Mouse (Mus musculus): ENCODE data around the gene Gm49486. TPM values are rescaled to one million over a fixed set of nuclear protein-coding genes. Genes with fewer than 3 reads are reported as not detected.
A peak's percentile ranks its signal among the peaks of the same experiment; 100 is the strongest.

Gene Gm49486
- polyA plus RNA-seq, 1 experiment from 2014 or later: 1.0 TPM

DNA sequence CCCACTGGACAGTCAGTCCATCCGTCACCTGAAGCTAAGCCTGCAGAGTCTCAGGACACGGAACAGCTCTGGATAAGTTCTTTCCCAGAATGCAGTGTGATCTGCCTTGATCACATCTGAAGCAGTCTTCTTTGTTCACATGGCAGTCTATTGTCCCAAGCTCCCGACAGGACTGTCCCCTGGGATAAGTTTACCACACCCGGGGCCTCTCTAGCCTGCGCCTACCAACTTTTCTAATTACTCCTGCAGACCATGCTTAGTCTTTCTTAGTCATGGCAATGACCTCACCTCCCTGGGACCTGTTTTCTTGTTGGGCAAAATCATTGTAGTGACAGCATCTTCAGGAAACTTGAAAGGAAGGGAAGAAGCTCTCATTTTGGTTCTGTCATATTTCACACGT, 8.8 kb downstream of the Gm49486 start:
- H3K36me3 ChIP-seq: peaks cover 55% of the 10 kb centered on the region
- WGBS: 74% methylated on average over 6 of the region's 6 CpGs
- H3K4me3 ChIP-seq: no peak overlapping the region
- H3K27ac ChIP-seq (replicated peaks): no peak overlapping the region
- no peak for ATAC-seq (ENCODE audit: low FRiP score, low read depth)
- no peak overlapping the region for H3K4me2 ChIP-seq
- peaks cover 2% of the 10 kb centered on the region; the same call in 1 of the 2 replicates for H3K4me1 ChIP-seq (replicated peaks)
- no peaks in the 10 kb centered on the region for H3K9me3 ChIP-seq
- no peak overlapping the region for H3K9ac ChIP-seq
- no peaks in the 10 kb centered on the region for H3K27me3 ChIP-seq

DNA sequence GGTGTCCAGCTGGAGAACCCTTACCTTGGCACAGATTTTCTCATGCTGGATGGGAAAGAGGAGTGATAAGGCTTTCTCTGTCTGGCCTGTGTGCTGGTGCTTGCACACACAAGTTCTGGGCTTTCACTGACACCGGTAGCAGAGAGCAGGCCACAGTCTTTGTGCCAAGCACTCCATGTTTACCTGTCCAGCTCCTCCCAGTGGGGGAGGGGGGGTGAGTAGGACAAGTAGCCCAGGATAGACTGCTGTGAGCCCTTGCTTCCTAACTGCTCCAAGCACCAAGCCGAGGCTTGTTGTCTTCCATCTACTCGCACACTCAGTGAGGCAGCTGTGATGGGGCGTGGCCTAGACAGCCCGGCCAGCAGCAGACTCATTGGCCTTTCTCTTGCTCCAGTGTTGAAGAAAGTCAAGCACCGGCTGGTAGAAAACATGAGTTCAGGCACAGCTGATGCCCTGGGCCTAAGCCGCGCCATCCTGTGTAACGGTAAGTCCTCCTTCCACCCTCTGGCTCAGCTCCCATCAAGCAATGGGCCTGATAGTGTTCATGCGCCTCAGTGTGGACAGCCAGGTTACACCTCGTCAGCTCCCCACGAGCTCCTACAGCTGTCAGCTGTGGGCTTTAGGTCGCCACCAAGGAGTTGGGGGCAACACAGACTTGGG, 13.5 kb downstream of the Gm49486 start:
- Histone ChIP-seq H3K9me3 (no peaks in the 10 kb centered on the region), H3K27ac (replicated peaks) (peak overlapping the region; percentile 52; the same call in 1 of the 2 replicates), H3K4me1 (replicated peaks) (peaks cover 13% of the 10 kb centered on the region), H3K9ac (no peak overlapping the region), H3K27me3 (no peaks in the 10 kb centered on the region), H3K36me3 (peaks cover 48% of the 10 kb centered on the region), H3K4me3 (no peak overlapping the region), H3K4me2 (no peak overlapping the region)
- 69% methylated on average over 13 of the region's 13 CpGs for WGBS
- peak; percentile 43 for ATAC-seq (ENCODE audit: low FRiP score, low read depth)

DNA sequence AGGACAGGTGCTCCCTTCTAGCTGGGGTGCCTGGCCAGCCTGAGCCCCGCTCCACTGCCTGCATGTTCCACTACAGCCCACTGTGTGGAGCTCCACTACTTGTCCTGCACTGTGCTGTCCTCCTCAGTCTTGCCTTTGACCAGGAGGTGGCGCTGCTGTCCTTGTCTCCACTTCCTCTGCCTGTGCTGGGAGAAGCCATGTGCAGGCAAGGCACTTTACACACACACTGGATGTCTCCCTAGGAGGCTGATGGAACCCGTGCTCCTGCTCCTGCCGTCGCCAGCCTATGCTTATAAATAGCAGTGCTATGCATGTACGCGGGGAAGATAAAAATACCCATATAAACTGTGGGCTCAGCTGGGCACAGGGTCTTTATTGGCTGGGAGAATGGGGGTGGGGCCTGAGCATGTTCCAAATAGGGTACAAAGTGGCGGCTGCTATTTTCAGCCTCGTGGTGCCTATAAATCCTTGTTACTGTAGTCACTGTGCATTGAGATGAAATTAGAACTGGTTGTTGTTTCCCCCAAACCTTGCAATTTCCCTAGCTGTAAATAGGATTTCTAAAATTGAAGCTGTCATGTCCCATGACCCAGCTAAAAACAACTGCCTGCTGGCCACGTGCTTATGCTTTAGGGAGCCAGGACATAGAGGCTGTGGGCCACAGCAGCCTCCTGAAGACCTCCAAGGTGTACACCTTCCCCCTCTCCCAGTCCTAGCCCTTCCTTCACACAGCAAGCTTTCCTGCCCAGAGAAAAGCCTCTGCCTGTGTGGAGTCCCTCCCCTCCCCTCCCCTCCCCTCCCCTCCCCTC, 14.2 kb downstream of the Gm49486 start:
- WGBS: 14% methylated on average over 10 of the region's 10 CpGs
- peak overlapping the region; percentile 13; the same call in 1 of the 2 replicates for H3K9ac ChIP-seq
- peaks cover 13% of the 10 kb centered on the region for H3K4me1 ChIP-seq (replicated peaks)
- H3K9me3 ChIP-seq: no peaks in the 10 kb centered on the region
- H3K36me3 ChIP-seq: peaks cover 48% of the 10 kb centered on the region
- ATAC-seq (ENCODE audit: low FRiP score, low read depth): peak; percentile 97
- peak overlapping the region; percentile 74 for H3K27ac ChIP-seq (replicated peaks)
- H3K4me3 ChIP-seq: no peak overlapping the region
- no peaks in the 10 kb centered on the region for H3K27me3 ChIP-seq
- peak overlapping the region; percentile 36 for H3K4me2 ChIP-seq

DNA sequence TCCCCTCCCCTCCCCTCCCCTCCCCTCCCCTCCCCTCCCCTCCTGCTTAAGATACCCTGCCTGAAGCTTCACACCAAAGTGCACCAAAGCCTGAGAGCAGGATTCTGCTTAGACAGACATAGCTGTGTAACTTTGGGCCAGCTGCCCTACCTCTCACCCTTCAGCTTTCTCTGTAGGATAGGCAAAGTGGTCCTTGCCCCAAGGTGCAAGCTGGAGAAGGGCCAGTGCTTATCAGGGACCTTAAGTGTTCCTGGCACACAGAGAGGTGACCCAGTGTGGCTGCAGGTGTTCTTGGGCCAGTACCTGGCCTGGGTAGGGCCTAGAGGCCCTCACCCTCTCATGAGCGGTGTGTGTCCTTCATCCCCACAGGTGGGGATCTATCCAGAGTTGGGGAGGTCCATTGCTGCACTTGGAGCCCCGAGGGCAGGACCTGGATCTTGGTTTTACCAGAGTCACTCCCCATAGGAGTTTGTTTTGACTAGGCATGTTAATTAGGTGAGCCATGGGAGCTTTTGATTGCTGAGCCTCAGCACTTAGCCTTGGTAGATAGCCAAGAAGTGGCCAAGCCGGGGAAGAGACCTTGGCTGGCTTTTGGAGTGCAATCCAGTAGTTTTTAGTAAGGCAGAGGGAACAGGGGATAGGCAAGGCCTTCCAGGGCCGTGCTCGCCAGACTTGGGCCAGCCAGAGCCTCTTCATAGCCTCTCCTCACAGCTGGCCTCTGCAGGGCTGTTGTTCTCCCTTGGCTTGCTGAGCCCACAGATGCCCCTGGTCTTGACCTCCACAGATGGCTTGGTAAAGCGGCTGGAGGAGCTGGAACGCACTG, 15.1 kb downstream of the Gm49486 start:
- Histone ChIP-seq H3K4me1 (replicated peaks) (peaks cover 13% of the 10 kb centered on the region), H3K27me3 (no peaks in the 10 kb centered on the region), H3K36me3 (peaks cover 45% of the 10 kb centered on the region), H3K4me2 (no peak overlapping the region), H3K9me3 (no peaks in the 10 kb centered on the region), H3K27ac (replicated peaks) (peak overlapping the region; percentile 53; the same call in 1 of the 2 replicates), H3K9ac (no peak overlapping the region), H3K4me3 (no peak overlapping the region)
- no peak for ATAC-seq (ENCODE audit: low FRiP score, low read depth)
- 56% methylated on average over 7 of the region's 7 CpGs for WGBS

DNA sequence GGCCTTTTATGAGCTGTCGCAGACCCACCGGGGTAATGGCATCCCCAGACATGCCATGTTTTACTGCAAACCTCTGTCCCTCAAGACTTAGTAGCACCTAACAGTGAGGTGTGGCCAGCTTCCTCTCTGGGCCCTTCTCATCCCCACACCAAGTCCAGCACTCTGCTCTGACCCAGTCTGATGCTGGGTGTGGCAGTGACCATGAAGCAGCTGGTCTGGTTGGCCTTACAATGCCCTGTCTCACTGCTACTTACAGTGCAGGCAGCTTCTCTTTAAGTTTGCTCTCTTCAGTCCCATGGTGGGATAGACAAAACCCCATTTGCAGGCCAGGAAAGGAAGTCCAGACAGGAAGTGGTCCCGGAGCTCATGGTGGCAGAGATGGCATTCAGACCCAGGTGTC, 16.1 kb downstream of the Gm49486 start:
- H3K4me1 ChIP-seq (replicated peaks): peaks cover 13% of the 10 kb centered on the region
- H3K9ac ChIP-seq: no peak overlapping the region
- no peak for ATAC-seq (ENCODE audit: low FRiP score, low read depth)
- 97% methylated on average over 3 of the region's 3 CpGs for WGBS
- H3K9me3 ChIP-seq: no peaks in the 10 kb centered on the region
- H3K27ac ChIP-seq (replicated peaks): no peak overlapping the region
- peaks cover 37% of the 10 kb centered on the region for H3K36me3 ChIP-seq
- H3K4me2 ChIP-seq: no peak overlapping the region
- H3K4me3 ChIP-seq: no peak overlapping the region
- H3K27me3 ChIP-seq: no peaks in the 10 kb centered on the region

DNA sequence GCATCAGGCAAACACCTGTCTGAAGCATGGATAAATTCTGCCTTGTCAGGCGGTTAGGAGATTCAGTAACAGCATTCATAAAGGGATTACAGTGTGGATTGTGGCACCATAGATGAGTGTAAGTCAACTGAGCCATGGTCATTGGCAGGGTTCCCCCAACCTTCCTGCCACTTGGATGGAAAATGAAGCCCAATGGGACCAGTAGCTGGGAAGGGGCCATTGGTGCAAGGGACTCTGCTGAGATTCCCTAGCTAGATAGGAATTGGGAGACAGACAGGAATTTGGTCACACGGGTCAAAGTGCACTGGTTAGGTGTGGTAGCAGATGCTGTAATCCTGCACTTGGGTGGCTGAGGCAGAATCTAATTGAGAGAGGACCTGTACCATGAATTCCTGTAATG, 21.0 kb downstream of the Gm49486 start:
- ATAC-seq (ENCODE audit: low FRiP score, low read depth): no peak
- no peak overlapping the region for H3K27ac ChIP-seq (replicated peaks)
- no peaks in the 10 kb centered on the region for H3K9me3 ChIP-seq

DNA sequence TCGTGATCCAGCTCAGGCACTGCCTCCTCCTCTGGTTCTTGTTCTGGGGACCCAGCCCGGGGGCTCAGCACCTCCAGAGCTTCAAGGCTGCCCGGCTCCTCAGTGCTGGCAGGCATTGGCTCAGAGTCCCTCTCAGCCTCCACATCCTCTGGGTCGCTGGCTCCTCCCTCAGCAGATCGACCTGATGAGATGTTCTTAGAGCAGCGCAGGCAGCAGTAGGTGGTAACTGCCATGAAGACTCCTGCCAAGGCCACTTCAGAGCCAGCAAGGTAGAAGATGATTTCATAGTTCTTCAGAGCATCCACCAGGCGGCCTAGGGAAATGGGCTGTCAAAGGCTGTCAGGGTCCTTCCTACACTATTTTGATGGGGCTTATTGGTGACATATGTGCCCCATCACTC, 22.0 kb downstream of the Gm49486 start:
- H3K4me2 ChIP-seq: no peak overlapping the region
- H3K4me3 ChIP-seq: no peak overlapping the region
- H3K36me3 ChIP-seq: peaks cover 15% of the 10 kb centered on the region
- no peaks in the 10 kb centered on the region for H3K9me3 ChIP-seq
- no peak; the same call in 1 of the 2 replicates for ATAC-seq (ENCODE audit: low FRiP score, low read depth)
- H3K4me1 ChIP-seq (replicated peaks): peaks cover 15% of the 10 kb centered on the region
- H3K9ac ChIP-seq: no peak overlapping the region
- H3K27ac ChIP-seq (replicated peaks): no peak overlapping the region
- peaks cover 30% of the 10 kb centered on the region for H3K27me3 ChIP-seq
- 51% methylated on average over 7 of the region's 7 CpGs for WGBS

More for the DNA sequence above, 21.0 kb downstream of the Gm49486 start:
- H3K9ac ChIP-seq: no peak overlapping the region
- H3K4me3 ChIP-seq: no peak overlapping the region
- H3K36me3 ChIP-seq: peaks cover 17% of the 10 kb centered on the region
- no peak overlapping the region for H3K4me2 ChIP-seq
- 88% methylated on average over 2 of the region's 2 CpGs for WGBS
- peaks cover 15% of the 10 kb centered on the region for H3K4me1 ChIP-seq (replicated peaks)
- peaks cover 30% of the 10 kb centered on the region for H3K27me3 ChIP-seq

DNA sequence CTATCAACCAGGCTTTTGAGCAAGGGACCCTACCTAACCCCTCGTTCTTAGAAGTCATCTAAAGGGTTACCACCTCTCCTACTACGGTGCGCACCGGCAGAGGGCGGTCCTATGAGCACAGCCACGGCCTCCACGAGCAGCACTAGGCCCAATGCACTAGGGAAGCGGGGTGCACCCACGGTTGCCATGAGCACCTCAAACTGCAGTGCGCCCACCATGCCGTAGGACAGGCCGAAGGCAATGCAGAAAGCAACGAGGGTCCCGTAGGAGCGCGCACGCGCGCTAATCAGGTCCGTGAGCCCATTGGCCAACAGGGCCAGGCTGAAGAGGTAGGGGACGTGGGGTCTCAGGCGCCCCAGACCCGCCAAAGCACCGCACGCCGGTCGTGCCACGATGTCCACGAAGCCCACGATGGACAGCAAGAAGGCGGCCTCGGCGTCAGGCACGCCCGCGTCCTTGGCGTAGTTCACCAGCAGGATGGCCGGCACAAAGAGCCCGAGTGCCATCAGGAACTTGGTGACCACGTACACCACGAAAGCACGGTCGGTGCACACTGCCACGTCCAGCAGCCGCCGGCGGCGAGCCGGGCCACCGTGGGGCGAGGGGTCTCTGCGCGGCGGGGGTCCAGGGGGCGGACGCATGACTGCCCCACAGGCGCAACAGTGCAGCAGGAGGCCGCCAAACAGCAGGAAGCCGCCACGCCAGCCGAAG, 22.7 kb downstream of the Gm49486 start:
- peak overlapping the region; percentile 79 for H3K4me2 ChIP-seq

DNA sequence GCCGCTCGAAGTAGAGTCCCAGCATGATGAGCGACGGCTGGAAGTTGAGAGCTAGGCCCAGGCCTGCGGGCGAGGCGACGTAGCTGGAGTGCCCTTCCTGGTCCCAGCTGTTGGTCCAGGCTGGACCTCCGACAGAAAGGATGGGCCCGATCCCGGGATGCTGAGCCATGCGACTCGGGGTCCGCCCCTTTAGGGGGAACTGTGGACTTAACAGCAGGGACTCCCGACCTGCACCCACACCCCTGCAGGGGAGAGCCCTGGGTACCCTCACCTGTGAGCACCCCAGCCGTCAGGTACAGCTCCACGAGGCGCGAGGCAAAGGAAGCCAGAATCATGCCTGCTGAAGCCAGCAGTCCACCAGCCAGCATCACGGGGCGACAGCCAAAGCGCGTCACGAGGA, 23.4 kb downstream of the Gm49486 start:
- ATAC-seq (ENCODE audit: low FRiP score, low read depth): peak; percentile 10; the same call in 1 of the 2 replicates
- H3K27me3 ChIP-seq: peaks cover 30% of the 10 kb centered on the region

More for the DNA sequence above, 22.7 kb downstream of the Gm49486 start:
- peak overlapping the region; percentile 38 for H3K4me3 ChIP-seq
- H3K9me3 ChIP-seq: no peaks in the 10 kb centered on the region
- H3K27me3 ChIP-seq: peaks cover 30% of the 10 kb centered on the region
- peak overlapping the region; percentile 48 for H3K9ac ChIP-seq
- ATAC-seq (ENCODE audit: low FRiP score, low read depth): peak; percentile 71; the same call in 1 of the 2 replicates
- no peak overlapping the region for H3K27ac ChIP-seq (replicated peaks)
- H3K36me3 ChIP-seq: peaks cover 7% of the 10 kb centered on the region
- WGBS: 2% methylated on average over 61 of the region's 61 CpGs
- H3K4me1 ChIP-seq (replicated peaks): peaks cover 15% of the 10 kb centered on the region

DNA sequence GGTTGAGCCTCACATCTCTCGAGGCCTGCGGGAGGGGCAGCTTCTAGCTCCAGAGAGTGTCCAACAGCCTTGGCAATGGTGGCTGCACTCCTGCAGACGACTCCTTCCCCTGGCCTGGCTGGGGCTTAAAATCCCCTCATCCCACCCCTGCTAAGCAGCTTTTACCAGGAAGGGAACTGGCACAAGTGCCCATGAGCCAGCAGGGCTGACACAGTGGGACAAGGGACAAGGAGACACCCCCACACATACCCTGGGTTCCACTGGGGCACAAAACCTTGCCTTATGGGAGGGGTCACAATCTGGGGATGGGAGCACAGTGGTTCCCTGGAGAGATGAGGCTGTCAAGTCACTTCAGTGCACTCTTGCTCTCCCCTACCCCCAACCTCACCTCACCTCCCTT, 25.5 kb downstream of the Gm49486 start, which contains the start of gene Slc16a8:
TSS of gene Slc16a8 (minus strand) at position 101 of the 400 bp plus-strand sequence.
- no peak for ATAC-seq (ENCODE audit: low FRiP score, low read depth)
- Histone ChIP-seq H3K27ac (replicated peaks) (no peak within 1 kb of the TSS), H3K4me2 (no peak within 1 kb of the TSS), H3K36me3 (no peaks in the 10 kb centered on the region), H3K9ac (no peak within 1 kb of the TSS), H3K4me3 (no peak within 1 kb of the TSS), H3K27me3 (peaks cover 30% of the 10 kb centered on the region), H3K9me3 (no peaks in the 10 kb centered on the region), H3K4me1 (replicated peaks) (peaks cover 15% of the 10 kb centered on the region)
- 54% methylated on average over 3 of the region's 3 CpGs for WGBS

More for the DNA sequence above, 23.4 kb downstream of the Gm49486 start:
- Histone ChIP-seq H3K27ac (replicated peaks) (no peak overlapping the region), H3K4me3 (peak overlapping the region; percentile 38), H3K9ac (peak overlapping the region; percentile 48), H3K4me1 (replicated peaks) (peaks cover 15% of the 10 kb centered on the region), H3K9me3 (no peaks in the 10 kb centered on the region), H3K36me3 (peaks cover 4% of the 10 kb centered on the region; the same call in 1 of the 2 replicates), H3K4me2 (peak overlapping the region; percentile 79)
- 29% methylated on average over 24 of the region's 24 CpGs for WGBS

DNA sequence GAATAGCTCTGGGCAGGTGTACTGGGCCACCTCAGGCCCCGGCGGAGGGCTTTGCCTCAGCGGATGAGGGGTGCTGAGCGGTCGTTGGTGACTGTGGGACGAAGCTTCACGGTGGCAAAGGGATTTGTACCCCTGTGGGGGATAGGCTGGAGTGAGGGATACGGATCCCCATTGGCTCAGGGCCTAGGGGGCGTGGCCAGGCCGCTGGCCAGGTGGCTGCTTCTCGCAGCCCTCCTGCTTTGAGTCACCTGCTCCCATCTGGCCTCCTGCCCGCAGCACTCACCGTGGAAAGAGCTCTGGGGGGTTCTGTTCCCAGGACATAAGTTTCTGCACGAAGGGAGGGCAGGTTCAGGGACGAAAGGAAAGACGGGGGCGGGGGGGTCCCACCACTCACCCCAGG, 29.3 kb downstream of the Gm49486 start:
- peaks cover 20% of the 10 kb centered on the region for H3K4me1 ChIP-seq (replicated peaks)

More for the DNA sequence above, 29.3 kb downstream of the Gm49486 start:
- H3K4me3 ChIP-seq: no peak overlapping the region
- H3K4me2 ChIP-seq: no peak overlapping the region
- H3K9ac ChIP-seq: no peak overlapping the region
- no peaks in the 10 kb centered on the region for H3K9me3 ChIP-seq
- ATAC-seq (ENCODE audit: low FRiP score, low read depth): no peak
- H3K27ac ChIP-seq (replicated peaks): no peak overlapping the region
- 27% methylated on average over 17 of the region's 17 CpGs for WGBS
- no peaks in the 10 kb centered on the region for H3K36me3 ChIP-seq
- H3K27me3 ChIP-seq: peaks cover 42% of the 10 kb centered on the region

All from hindbrain, embryonic 15.5 days (tissue).